Mouse (Mus musculus): Measurements from ENCODE around the gene Lasp1.
"Not testable (repeated sequence)": the region's sequence is repeated elsewhere in the genome, so short reads cannot be mapped to it uniquely, and the experiment has no call there.

Lasp1 gene

DNA sequence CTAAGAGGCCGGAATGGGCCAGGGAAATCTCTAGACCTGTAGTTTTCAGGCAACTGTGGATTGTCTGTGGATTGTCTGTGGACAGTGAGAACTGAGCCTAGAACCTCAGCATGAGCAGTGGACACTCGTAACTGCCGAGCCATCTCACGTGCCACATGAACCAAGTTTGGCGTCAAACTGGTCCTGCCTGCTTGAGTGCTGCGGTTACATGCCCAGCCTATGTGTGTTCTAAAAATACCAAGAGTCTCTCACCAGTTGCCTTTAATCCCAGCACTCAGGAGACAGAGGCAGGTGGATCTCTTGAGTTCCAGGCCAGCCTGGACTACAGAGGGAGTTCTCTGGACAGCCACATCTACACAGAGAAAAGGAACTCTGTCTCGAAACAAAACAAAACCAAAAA is 30.6 kb downstream of the Lasp1 start:
- DNase-seq (ENCODE audit: low spot score in 2 of 2): no peak

DNA sequence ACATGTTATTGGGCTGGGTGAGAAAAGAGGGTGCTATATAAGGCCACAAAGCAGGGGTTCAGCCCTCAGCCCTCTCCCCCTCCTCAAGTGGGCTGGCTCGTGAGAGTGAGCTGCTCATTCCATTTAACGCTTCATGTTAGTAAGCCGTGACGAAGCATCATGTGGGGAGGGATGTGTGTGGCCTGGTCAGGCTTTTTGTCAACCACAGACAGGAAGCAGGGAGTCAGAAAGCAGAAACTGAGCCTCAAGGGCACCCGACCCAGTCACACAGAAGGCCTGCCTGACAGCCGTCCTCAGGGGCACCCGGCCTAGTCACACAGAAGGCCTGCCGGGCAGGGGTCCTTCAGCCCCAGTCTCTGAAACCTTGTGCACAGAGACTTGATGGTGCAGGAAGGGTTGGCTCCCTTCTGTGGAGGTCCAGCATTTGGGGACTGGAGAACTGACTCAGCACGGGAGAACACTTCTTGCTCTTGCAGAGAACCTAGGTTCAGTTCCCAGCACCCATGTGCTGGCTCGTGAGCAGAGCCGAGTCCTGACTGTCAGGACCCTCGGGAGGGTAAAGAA is 31.2 kb downstream of the Lasp1 start:
- peak; percentile 78 to 79 for DNase-seq (ENCODE audit: low spot score in 2 of 2)

- no peak for DNase-seq (ENCODE audit: low spot score in 2 of 2)
Measured at GRCm38 (mm10) chr11:97830501-97830900, 31.7 kb downstream of the Lasp1 start.

- DNase-seq (ENCODE audit: low spot score in 2 of 2): no peak
Measured at GRCm38 (mm10) chr11:97832001-97832400, 33.2 kb downstream of the Lasp1 start.

GRCm38 (mm10) chr11:97833352-97833751 is 34.6 kb downstream of the Lasp1 start:
- DNase-seq (ENCODE audit: low spot score in 2 of 2): no peak

DNA sequence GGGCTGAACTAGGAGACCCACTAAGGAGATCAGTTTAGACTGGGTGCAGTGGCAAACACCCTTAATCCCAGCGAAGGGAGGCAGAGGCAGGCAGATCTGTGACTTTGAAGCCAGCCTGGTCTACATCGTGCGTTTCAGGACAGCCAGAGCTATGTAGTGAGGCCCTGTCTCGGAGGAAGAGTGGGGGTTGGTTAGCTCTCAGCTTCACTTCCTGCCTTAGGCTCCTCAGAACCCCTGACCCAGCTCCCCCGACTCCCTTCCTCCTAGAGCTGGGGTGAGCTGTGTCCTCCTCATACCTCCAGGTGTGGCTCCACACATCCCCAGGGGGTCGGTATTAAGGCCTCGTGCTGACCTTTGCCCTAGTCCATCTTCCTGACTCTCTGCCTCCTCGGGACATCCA is 37.7 kb downstream of the Lasp1 start:
- no peak for DNase-seq (ENCODE audit: low spot score in 2 of 2)

GRCm38 (mm10) chr11:97837051-97837450 is 38.3 kb downstream of the Lasp1 start:
- not testable (repeated sequence) for DNase-seq (ENCODE audit: low spot score in 2 of 2)

- peak in 1 of 2 experiments; percentile 1 for DNase-seq (ENCODE audit: low spot score in 2 of 2)
Measured at GRCm38 (mm10) chr11:97837641-97838149, 38.9 kb downstream of the Lasp1 start.

GRCm38 (mm10) chr11:97838779-97839440 is 40.1 kb downstream of the Lasp1 start:
- DNase-seq (ENCODE audit: low spot score in 2 of 2): peak in 1 of 2 experiments; percentile 1

DNA sequence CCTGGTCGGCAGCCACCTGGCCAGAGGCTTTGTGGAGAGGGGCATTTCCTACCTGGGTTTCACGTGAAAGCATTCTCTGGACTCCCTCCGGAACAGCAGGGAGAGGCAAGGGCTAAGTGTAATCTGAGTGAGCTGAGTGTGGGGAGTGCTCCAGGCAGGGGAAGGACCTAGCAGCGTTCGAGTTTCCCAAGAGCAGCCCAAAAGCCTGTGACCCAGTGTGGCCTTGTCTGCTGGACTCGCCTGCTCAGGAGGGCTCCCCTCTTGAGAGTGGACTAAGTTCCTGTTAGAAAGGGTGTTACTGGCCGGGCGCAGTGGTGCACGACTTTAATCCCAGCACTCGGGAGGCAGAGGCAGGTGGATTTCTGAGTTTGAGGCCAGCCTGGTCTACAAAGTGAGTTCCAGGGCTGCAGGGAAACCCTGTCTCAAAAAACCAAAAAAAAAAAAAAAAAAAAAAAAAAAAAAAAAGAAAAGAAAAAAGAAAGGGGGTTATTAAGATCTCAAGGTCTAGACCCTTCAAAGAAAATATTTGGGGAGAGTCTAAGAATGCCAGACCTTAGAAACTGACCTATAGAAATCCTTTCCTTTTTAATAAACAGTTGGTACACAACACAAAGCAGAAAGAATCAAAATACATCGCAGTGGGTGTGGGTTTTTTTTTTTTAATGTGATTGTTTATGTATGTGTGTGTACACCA is 40.8 kb downstream of the Lasp1 start:
- DNase-seq (ENCODE audit: low spot score in 2 of 2): no peak

GRCm38 (mm10) chr11:97840135-97840490 is 41.3 kb downstream of the Lasp1 start:
- no peak for DNase-seq (ENCODE audit: low spot score in 2 of 2)

DNA sequence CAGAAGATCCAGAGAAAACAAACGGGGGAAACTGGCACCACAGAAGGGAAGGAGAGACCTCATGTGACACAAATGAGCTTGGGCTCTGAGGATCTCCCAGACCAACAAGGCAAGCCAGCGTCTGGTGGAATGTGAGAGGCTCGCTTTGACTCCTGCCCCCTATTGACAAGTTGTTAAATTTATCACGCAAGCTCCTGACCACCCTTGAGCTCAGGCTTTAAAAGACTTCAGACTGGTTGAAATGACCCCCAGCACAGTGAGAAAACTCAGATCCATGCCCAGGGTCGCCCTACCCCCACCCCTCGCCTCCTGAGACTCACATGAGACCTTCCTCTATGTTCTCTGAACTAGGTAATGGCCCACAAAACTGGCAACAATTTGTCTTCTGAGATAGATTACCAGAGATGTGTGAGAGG is 41.7 kb downstream of the Lasp1 start, which contains the start of gene B230217C12Rik:
B230217C12Rik (plus strand) TSS at position 242 of the 416 bp plus-strand sequence.
- no peak for DNase-seq (ENCODE audit: low spot score in 2 of 2)

GRCm38 (mm10) chr11:97840991-97841661 is 42.3 kb downstream of the Lasp1 start:
- peak in 1 of 2 experiments; percentile 31 for DNase-seq (ENCODE audit: low spot score in 2 of 2)

DNA sequence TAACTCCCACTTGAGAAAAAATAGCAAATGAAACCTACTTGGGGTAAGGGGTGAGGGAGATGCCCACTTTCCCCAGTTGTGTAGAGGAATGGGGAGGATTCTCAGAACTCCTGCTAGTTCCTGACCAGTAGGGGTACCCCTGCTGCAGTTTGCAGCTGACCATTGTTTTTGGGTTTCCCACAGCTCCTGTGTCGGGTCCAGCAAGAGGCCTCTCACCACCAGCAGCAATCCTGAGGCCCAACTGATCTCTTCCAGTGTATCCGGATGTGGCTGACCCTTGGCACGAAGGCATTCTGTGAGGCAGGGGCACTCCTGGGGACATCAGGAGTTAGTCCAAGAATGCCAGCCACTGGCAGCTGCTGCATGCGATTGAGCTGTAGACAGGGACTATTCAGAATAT is 43.2 kb downstream of the Lasp1 start:
- no peak for DNase-seq (ENCODE audit: low spot score in 2 of 2)

DNA sequence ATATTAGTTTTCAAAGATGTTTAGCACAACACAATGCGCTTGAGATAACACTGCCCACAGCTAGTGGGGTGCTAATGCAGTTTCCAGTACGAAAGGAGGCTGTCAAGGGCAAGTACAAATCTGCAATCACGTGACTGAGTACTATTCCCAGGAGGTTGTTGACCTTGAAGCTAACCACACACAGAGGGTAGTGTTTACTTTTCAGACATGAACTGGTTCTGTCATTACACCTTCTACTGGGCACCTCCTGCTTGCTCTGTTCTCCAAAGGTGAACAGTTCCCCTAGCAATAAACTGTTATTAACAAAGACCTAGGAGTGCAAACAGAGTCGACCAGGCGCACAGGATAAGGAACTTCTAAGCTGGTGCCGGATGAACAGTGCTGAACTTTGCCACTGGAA is 51.6 kb downstream of the Lasp1 start:
- DNase-seq (ENCODE audit: low spot score in 2 of 2): no peak

DNA sequence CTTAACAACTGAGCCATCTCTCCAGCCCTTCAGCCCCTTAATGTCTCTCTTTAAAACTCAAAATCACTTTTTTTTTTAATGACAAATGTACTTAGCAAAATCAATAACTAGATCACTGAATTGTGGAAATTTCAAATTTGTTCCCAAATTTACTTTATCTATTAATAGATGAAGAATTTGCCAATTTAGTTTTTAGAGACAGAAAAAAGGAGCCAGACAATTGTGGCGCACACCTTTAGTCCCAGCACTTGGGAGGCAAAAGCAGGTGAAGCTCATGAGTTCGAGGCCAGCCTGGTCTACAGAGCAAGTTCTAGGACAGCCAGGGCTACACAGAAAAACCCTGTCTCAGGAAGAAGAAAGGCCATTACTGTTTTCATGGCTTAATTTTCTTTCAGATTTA is 52.8 kb downstream of the Lasp1 start:
- no peak for DNase-seq (ENCODE audit: low spot score in 2 of 2)

GRCm38 (mm10) chr11:97855473-97855872 is 56.7 kb downstream of the Lasp1 start:
- DNase-seq (ENCODE audit: low spot score in 2 of 2): no peak

GRCm38 (mm10) chr11:97862148-97862547 is 63.3 kb downstream of the Lasp1 start:
- no peak for DNase-seq (ENCODE audit: low spot score in 2 of 2)

GRCm38 (mm10) chr11:97865421-97865820 is 66.6 kb downstream of the Lasp1 start:
- DNase-seq (ENCODE audit: low spot score in 2 of 2): no peak

DNA sequence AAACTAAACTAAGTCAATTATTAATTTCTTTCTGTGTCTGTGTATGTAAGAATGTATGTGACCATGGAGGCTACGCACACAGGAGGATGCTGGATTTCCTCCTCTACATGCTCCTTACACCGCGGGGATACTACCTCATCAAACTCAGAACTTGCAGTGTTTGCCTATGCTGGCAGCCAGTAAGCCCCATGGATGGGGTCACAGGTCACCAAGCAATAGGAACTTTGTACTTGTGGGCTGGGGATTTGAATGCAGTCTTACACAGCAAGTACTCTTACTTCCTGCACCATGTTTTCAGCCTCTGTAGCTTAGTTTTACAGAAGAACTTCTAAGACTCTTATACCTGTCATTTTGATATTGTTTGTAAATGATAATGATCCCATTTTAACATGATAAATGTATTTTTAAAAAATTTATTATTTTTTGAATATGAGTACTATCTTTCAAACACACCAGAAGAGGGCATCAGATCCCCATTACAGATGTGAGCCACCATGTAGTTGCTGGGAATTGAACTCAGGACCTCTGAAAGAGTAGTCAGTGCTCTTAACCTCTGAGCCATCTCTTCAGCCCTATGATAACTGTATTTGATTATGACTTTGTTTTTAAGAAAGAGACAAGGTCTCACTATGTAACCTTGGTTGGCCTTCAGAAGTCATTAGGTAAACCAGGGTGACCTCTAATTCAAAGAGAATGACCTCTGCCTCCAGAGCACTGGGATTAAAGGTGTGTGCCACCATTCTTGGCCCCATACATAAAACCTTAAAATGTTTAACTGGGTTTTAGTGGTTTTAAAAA is 67.5 kb downstream of the Lasp1 start:
- no peak for DNase-seq (ENCODE audit: low spot score in 2 of 2)

DNA sequence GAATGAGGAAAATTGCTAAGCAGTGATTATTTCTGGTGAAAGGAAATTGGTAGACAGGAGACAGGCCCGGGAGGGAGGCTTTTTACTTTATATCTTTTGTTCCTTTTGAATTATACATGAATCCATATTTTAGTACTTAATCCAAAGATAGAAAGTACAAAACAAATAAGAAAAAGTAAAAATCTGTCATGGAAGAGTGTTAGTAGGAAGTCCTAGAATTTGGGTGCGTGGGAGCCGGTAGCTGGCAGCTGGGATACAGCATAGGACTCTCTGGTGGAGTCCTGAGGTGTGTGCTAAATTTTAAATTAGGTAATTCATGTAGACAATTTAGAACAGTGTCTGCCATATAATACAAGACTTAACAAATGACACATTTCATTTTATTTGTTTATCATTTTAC is 68.8 kb downstream of the Lasp1 start:
- no peak for DNase-seq (ENCODE audit: low spot score in 2 of 2)
